Mouse (Mus musculus) urinary bladder, postnatal 4 days (tissue): ENCODE results near the gene Slc35f4.

ENCODE experiments used
- DNase-seq, 2 experiments: peaks; one replicate each; pipeline ENCODE4 v3.0.0; 2021 to 2022; ENCODE audit warnings: low spot score in 2 of 2

Slc35f4 gene

DNA sequence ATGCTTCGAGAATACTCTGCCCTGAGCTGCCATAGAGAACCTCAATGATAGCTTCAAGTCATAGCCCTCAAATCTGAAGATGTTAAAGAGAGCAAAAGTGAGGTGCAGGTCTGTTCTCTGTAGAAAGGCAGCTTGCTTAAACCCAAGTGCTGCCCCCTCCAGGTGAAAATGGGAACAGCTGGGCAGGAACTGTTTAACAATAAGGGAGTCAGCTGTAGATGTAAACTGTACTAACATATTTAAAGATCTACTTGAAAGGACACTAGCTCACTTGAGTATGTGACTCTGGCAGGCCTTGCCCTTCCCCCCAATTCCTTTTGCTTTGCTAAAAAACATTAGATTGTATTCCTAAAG, 177.0 kb downstream of the Slc35f4 start:
- peak in 1 of 2 experiments; percentile 65 for DNase-seq

GRCm38 (mm10) chr14:49348164-49348896, 177.5 kb downstream of the Slc35f4 start:
- DNase-seq: no peak

- DNase-seq: no peak
Measured at GRCm38 (mm10) chr14:49345835-49346234, 180.0 kb downstream of the Slc35f4 start.

GRCm38 (mm10) chr14:49337011-49337410, 188.8 kb downstream of the Slc35f4 start:
- no peak for DNase-seq

GRCm38 (mm10) chr14:49333841-49334240, 192.0 kb downstream of the Slc35f4 start:
- no peak for DNase-seq

DNA sequence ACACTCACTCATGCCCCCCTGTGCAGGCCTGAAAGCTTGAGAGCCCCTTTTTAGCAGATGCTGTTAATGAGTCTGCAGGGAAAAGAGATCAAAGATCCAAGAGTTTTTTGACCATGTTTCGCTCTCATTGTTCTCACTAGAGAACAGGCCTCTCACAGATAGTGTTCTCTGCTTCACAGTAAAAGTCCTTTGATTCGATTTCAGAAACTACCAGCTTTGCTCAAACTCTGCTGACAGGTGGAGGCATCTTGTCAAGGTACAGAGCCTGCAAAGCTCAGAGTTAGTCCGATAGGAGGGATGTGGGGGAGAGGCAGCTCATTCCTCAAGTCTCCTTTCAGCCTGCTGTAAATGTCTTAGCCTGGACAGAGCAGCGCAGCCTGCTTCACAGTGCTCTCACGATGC, 209.4 kb downstream of the Slc35f4 start:
- no peak for DNase-seq

GRCm38 (mm10) chr14:49313981-49314380, 211.9 kb downstream of the Slc35f4 start:
- no peak for DNase-seq

- DNase-seq: no peak
Measured at GRCm38 (mm10) chr14:49313376-49313775, 212.5 kb downstream of the Slc35f4 start.

DNA sequence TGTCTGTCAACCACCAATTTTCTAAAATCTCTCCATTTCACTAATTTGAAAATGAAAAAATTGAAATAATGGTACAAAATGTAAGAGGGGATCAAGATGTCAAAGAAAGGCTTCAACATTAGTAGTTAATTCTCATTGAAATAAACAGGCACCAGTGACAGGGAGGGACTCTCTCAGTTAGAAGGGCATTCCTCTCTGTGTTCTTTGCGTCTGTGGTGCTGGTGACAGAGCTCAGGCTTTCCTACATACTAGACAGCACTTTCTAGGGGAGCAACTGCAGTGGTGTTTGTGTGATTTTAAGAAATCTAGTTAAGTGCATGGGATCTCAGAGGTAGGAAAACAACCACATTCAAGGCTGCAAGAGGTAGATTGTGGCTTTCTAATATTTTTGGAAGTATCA, 214.3 kb downstream of the Slc35f4 start:
- no peak for DNase-seq

DNA sequence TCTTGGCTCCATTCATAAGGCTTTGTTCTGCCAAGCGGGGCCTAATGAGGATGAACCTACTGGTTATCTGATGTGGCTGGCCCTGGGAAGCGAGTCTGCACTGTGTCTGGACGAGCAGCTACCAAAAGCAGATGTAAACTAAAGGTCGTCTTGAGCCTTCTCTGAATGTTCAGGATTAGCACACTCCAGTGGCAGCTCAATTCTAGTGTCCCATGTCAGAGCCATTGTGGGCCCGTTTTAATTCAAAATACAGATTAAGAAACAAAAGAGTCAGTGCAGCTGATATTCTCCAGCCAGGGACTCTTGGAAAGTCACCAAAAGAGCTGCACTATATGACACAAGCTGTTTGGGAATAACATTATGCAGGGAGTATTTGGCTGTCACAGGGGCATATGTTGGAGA, 214.8 kb downstream of the Slc35f4 start:
- DNase-seq: no peak

GRCm38 (mm10) chr14:49309670-49310069, 216.2 kb downstream of the Slc35f4 start:
- DNase-seq: no peak

GRCm38 (mm10) chr14:49308591-49308990, 217.3 kb downstream of the Slc35f4 start:
- no peak for DNase-seq

GRCm38 (mm10) chr14:49307842-49308241, 218.0 kb downstream of the Slc35f4 start:
- no peak for DNase-seq

GRCm38 (mm10) chr14:49305534-49306409, 220.1 kb downstream of the Slc35f4 start:
- no peak for DNase-seq

- DNase-seq: no peak
Measured at GRCm38 (mm10) chr14:49302271-49302857, 223.5 kb downstream of the Slc35f4 start.

DNA sequence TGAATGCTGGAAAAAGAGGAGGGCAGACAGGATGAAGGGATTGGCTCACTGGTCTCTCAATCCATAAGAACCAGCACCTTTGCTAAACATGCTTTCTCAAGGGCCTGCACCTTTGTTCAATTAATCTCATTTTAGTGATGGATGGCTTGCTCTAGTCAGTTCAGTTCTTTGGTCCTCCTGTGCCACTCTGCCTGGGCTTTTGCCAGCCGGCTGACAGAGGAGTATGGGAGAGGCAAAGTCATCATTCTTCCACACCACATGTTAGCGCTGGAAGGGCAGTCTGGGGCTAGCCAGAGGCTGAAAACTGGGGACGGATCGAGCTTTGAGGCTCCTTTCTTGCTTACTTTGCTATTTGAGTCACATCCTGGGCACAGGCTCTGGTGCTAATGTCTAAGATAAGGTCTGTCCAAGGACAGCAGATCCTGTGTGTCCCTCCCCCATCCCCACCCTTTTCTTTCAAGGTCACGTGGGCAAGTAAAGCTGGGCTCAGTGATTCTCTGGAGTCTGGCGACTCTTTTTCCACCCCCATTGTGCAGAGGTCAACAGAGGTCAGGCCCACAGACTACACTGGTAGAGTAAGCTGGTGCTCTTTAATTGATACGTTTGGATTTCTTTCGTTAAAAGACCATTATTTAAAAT, 224.7 kb downstream of the Slc35f4 start:
- DNase-seq: no peak

GRCm38 (mm10) chr14:49300326-49300725, 225.5 kb downstream of the Slc35f4 start:
- no peak for DNase-seq

GRCm38 (mm10) chr14:49293802-49294449, 231.9 kb downstream of the Slc35f4 start:
- DNase-seq: no peak

- no peak for DNase-seq
Measured at GRCm38 (mm10) chr14:49290029-49290745, 235.7 kb downstream of the Slc35f4 start.

- no peak for DNase-seq
Measured at GRCm38 (mm10) chr14:49283784-49284655, 241.8 kb downstream of the Slc35f4 start.
